Mouse (Mus musculus): ENCODE results near the gene Zbtb46.
A peak's percentile ranks its signal among the peaks of the same experiment; 100 is the strongest.

Gene Zbtb46

DNA sequence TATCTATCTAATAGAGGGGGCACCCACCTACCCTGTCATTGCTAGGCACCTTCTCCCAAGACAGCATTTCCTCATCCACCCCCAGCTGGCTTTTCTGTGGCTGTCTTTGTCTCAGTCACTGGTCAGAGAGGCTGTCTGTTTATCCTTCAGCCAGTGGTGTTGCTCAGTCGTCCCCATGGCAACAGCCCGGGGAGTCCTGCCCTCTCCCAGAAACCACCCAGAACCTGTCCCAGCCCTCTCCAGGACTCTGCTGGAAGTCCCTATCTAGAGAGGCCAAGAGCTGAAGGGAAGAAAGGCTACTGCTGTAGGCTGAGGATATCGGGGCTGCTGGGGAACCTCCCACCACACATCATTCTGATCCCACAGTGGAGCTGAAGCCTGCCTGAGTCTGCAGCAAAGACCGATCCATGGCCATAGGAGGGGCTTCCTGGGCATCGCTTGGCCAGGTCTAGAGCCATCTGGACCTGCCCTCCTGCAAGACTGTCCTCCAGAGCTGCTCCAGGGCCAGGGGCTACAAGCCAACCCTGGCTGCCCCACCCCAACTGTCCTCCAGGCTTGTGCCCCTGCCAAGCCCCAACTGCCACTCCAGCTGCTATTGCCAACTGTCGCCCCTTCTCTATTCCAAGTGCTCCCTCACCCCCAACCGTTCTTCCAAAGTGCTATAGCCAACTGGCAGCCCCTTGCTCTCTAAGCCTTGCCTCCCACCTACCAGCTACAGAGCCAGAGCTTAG, 3.9 kb upstream of the Zbtb46 start:
- DNase-seq, result no peak

DNA sequence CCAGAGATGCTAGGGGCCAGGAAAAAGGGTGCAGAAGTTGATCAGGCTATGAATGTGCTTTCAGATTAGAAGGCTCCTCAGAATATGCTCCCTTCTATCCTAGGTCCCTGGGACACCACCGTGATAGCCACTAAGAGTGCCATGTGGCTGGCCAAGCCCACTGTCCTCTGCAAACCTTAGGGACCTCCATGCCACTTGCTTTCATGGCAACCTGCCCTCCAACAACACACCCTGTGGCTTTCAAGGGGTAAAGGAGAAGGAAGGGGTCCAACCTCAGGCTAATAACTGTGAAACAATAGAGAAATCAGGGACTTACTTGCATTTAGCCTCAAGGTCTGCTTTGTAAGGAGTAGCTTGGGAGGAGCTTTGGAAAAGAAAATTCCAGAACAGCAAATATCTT, 3.4 kb upstream of the Zbtb46 start:
- no peak for DNase-seq

DNA sequence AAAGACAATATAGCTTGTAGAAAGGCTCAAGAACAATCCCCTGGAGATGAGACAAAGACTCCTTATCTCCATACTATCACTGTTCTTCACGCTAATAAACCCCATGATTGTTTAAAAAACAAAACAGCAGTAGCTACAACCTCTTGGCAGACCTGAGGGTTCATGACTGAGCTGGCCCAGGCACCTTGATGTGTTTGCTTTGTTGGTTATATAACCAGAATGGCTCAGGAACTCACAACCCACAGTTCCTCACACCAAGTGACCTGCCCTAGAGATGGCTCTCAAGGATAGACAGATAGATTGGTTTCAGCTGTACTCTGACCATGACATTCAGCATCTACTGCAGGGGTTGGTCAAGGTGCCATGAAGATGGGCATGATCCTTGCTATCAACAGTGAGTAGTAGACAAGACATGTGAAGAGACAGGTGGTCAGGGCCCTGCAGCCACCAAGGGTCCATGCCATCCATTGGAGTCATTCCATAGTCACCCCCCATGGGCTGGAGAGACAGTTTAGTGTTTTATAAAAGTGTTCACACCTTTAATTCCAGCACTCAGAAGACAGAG, 2.4 kb upstream of the Zbtb46 start:
- DNase-seq, result no peak

DNA sequence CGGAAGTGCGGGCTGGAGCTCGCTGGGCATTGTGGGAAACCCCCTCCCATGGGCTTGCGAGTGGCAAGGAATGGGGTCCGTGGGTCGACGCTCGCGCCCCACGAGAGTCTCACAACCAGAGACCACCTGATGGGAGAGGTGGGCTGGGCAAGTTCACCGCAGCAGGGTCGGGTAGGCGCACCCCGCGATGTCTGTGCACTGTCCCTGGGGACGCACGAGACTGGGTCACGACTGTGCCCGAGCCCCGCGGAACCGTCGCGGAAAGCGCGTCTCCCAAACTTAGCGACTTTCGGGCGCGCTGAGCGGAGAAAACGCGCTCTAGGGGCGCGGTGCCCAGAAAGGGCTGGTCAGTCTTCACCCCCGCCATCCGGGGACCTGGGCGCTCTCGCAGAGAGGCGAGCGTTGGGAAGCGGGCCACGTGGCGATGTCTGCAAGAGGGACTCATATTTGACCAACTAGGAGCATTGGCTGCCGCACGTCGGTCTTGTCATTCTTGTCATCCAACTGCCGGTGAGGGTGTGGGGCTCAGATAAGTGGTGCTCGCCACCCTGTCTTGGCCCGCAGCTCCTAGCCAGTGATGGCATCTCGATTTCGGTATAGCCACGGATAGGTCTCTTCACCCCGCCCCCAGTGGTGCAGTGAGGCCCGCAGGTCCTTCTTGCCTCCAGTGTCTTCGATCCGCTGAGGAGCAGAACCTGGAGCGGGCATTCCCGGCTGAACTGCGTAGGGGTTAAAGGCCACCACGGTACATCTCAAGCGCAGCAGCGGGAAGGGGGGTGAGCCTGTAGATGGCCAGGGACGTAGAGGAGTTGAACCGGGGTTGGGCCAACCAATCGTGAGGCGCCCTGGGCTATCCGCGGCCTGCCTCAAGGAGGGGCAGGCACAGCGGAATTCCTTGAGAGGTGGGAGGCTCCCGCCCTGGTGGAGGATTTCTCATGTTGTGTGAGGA, 721 bp upstream of the Zbtb46 start:
- DNase-seq, result peak; percentile 45 to 50

DNA sequence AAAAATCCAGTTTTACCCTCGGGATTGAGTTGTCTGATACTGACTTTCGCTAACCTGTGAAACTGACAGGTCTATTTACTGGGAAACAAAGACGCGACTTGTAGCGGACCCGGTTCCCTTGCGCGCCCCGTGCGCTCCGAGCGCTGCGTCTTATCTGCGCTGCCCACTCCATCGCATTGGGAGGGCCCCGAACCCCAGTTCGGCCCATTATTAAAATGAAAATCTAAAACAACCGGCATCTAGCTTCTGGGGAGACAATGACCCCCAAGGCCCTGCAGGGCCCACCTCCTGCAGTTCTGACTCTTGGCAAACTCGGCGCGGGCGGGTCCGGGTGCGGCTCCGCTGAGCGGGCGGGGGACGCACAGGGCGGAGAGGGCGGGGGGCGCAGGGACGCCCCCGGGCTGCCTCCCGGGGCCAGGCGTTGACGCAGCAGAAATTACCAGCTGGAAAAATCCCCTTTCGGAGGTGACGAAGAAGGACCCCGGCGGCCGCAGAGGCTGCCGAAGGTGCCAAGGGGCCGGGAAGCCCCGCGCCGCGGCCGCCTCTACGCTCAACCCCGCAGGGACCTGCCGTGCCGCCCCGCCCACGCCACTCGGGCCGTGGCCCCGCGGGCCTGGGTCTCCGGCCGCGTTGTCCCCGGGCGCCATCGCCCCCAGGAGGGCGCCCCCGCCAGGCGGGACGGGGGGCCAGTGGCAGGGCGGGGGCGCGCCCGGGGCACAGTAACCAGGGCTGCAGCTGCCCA, 644 bp downstream of the Zbtb46 start:
- peak; percentile 52 to 55 for DNase-seq

DNA sequence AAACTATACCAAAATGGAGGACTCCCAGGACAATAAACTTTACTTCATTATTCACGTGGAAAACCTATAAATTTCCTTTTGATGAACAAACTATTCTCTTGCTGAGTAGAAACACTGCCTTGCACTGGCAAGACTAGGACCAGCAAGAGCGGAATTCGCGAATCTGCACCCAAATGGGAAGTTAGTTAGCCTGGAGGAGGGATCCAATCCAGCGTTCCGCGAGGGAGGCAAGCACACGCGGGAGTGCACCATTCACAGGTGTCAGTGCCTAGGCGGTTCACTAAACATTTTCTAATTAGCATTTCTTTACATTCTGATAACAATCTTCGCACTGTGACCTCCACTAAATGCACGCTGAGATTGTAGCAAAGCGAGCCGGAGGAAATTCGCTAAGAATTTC, 1.4 kb downstream of the Zbtb46 start:
- no peak for DNase-seq

DNA sequence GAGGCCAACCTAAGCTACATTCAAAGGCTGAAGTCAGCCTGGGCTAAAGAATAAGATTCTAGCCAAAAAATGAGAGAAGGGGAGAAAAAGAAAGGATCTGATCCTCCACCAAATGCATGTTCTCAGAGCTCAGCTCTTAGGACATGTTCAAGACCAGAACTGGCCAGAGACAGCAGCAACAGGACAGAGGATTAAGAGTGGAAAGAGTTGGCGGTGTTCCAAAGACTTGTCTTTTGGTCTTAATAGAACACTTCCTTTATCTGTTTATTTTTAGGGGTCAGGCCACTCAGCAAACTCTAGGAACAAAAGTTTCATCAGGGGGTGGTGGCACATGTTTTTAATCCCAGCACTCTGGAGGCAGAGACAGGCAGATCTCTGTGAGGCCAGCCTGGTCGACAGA, 3.3 kb downstream of the Zbtb46 start:
- no peak for DNase-seq

DNA sequence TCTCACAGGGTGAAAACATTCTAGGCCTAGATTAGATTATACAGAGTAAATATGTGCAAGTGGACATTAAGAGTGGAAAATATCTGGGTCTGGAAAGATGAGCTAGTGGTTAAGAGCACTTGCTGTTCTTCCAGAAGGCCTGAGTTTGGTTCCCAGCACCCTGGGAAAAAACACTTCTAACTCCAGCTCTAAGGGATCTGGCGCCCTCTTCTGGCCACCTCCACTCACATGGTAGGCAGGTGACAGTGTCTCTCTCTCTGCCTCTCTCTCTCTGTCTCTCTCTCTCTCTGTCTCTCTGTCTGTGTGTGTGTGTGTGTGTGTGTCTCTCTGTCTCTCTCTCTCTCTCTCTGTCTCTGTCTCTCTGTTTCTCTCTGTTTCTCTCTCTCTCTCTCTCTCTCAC, 6.0 kb downstream of the Zbtb46 start:
- peak; percentile 55 to 56 for DNase-seq

DNA sequence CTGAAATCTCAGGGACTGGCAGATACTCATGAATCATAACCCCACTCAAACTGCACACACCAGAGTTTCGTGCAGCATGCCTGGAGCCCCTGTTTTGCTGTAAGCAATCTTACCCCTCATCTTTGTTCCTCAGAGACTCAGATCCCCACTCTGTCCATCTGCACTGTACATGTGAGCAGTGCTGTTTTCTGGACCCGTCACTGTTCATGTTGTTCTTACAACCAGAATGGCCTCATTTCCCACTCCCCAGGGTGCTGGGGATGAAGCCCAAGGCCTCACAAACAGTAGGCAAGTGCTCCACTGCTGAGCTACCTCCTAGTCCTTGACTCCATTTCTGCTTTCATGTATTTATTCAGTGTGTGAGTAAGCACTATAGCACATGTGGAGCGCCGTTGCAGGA, 7.0 kb downstream of the Zbtb46 start:
- DNase-seq, result no peak

DNA sequence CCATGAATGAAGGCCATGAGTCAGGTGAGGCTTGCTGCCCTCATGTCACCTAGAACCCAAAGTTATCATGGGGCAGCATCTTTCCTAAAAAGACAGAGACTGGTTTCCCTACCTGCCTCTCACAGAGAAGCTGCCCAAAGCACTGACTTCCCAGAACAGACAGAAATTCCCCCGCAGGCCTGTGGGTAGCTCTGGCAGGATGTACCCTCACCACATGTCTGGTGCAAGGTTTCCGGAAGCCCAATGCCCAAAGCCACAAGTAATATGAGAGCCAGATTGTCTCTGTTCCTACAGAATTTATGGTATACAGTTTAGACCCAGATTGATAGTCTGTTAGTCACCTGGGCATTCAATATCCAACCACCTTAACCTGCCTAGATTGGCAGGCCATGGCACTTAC, 16.2 kb downstream of the Zbtb46 start:
- no peak for DNase-seq

DNA sequence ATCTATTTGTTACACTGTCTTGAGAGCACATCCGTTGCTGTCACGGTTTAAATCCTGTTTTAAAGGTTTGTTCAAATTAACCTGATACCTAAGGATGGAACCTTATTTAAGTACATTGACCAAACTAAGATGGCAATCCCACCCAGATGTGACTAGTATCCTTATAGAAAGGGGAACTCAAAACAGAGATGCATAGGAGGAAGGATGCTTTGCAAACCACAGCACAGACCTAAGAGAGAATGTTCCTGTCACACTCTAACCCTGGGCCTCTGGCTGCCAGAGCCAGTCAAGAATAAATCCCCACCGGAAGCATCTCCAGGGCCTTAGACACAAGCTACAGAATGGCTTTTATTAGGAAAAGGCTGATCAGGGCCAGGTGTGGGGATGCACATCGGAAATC, 21.1 kb downstream of the Zbtb46 start:
- DNase-seq, result no peak

DNA sequence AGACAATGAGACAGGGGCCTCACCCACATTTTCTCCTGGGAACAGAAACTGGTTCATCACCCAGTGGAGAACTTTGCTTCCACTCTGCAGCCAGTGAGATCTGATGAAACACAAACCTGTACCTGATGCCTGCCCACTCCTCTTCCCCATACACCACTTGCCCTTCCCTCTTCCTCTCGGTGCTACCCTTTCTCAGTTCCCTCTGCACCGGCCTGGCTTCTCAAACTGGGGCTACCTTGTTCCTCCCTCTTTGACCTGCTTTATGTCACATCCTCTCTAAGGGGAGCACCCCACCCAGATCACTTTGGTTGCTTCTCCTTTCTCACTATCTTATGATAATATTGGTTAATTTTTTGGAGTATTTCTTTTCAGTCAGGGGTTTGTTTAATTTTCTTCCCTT, 23.0 kb downstream of the Zbtb46 start:
- peak; percentile 30 to 44 for DNase-seq

DNA sequence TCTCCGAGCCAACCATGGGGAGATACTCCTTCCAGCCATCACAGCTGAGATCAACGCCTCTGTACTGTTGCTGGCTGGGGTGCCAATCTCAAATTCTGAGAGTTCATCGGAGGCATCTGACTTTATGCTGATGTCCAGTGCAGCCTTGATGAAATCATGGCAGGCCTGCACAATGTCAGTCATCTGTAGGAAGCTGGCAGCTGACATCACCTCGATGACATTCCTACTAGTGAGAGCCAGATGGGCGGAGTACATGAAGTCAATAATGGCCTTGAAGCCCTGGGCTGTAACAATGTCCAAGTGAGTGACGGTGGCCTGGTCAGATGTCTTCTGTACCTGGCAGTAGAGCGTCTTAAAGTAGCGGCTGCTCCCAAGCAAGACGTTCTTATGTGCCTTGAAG, 35.4 kb downstream of the Zbtb46 start:
- DNase-seq, result no peak

DNA sequence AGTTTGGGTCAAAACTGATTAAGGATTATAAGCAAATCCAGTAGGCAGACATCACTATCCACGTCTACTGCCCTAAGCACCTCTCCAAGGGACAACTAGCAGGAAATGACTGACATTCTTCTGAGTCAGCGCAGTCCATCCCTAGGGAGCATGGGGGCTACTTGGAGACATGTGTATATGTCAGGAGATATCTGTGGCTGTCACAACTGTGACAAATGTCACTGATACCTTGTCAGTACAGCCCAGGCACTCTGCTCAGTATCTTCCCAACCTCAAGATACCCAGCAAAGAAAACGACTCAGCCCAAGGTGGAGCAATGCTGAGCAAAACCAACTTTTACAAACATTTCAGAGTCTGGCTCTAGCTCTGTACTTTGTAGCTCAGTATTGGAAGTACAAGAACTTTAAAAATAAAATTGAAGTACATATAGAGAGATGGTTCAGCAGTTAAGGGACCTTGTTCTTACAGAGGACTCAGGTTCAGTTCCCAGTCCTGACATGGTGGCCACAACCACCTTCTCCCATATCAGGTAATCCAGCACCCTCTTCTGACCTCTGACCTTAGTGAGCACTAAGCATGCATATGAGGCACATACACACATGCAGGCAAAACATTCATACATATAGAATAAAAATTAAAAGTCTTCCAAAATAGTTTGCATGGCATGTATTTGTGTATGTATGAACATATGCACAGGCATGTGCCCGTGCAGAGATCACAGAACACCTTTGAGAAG, 38.2 kb downstream of the Zbtb46 start:
- no peak for DNase-seq

DNA sequence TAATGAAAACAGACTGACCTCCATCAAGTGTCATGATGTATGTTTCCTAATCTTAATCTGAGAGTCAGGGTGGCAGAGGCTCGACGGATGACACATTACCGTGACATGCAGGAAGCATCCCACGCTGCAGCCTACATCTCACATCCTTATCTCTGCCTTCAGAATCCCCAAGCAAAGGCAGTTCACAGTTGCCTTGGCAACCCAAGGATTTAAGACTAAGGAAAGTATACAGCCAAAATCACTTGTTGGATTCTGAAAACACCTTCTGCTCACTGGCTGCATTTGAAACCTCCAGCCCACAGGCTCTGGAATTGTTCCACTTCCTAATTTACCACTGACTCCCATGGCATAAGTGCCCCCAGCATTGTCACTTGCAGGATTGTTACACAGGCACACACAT, 38.8 kb downstream of the Zbtb46 start:
- no peak for DNase-seq

DNA sequence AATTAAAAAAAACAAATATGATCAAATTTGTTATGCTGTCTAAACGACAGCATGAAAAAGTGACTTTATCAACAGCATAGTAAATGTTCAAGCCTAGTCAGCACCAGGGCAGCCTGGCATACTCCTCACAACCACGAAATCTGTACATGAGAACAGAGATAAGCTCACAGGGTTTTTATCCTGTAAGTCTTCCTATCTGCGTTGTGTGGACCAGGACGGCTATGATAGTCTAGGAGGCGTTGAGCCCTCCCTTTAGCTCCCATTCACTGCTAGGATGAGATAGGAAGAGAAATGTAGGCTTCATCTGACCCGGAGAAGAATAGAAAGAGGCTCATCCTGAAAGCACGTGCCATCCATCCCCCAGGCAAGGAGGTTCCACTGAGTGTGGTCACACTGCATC, 39.9 kb downstream of the Zbtb46 start:
- no peak for DNase-seq

DNA sequence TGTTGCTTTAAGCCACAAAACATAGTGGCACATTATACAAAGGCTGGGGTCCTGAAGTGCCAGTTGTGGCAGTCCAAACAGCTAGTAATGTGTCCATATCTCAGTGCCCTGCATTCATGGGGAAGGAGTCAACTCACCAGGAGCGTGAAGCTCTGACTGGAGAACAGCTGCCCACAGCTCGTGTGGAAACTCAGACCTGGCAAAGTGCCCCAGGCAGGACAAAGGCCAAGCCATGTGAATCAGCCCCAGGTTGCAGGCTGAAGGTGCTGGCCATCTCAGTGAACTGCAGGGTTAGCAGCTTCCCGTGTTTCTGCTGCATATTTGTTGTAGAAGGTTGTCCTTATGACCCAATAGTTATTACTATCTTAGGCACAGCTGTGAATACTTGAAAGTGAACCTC, 43.3 kb downstream of the Zbtb46 start:
- no peak for DNase-seq

DNA sequence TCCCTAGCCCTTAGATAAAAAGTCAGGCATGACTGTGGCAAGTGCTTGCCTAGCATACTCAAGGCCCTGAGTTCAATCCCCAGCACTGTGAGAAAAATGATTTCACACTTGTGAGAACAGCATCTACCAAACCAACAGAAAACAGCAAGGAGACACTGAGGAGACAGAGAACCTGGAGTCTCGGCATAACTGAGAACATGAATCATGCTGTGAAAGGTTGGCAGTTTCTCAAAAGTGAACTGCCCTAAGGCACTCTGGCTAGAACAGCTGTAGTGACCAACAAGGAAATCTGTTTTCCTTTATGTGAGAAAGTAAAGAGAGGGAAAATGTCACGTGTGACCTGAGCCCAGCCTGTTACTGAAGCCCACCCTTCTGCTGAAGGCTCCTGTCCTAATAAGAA, 46.1 kb downstream of the Zbtb46 start:
- DNase-seq, result no peak

DNA sequence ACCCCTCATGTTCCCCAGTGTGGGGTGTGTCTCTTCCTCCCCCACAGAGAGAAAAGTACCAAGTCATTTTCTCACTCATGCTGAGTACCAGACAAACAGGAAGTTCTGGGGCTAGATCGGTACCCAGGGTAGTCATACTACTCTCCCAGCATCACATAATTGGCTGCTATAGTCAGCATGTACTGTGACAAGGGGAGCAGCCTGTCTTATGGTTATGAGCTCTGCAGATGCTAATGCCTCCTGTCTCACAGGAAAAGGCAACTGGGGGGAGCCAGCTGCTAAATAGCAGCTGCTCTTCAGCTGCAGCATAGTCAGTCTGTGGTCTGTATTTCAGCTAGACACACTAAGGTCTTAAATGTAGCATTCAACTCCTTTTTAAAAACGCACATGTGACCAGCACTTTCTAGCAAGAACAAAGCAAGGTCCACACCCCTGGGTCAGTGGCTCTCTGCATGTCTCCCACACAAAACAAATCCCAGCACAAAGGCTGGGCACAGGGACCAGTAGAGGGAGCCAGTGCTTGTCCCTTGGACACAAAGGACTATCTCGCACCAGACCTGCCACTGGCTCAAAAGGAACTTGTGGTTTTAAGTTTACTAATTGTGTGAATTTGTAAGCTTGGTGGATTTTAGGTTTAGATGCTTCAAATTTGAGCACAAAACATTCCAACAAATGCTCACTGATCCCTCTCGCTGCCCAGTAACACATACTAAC, 48.3 kb downstream of the Zbtb46 start:
- peak; percentile 60 to 69 for DNase-seq

DNA sequence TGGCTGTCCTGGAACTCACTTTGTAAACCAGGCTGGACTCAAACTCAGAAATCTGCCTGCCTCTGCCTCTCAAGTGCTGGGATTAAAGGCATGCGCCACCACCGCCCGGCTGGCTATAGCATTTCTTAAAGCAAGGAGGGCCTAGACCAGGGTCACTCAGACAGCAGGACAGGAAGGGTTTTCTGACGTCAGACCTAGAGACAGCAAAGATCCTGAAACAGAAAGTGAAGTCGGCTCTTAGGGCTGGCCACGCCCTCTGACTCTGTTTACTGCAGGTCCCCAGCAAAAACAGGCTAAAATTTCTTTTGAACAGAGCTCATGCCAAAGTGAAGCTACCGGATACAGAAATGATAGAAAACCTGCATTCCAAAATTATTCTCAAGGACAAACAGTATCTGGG, 49.6 kb downstream of the Zbtb46 start:
- no peak for DNase-seq

DNA sequence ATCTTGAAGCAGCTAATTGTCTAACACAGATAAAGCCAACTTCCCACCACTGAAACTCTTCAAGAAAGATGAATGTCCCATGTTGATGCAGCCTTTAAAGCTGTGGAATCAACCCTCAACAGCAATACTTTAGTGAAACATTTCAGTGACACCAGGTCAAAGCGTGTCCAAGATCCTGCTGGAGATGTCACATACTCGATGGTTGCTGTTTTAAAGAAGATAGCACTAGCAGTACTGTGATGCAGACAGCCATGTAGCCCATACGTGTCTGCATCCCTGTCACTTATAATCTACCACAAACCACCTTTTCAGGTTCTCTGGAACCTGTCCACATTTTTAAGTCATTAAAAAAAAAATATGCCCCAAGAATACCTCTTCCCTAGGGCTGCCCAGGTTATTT, 55.5 kb downstream of the Zbtb46 start:
- DNase-seq, result no peak

DNA sequence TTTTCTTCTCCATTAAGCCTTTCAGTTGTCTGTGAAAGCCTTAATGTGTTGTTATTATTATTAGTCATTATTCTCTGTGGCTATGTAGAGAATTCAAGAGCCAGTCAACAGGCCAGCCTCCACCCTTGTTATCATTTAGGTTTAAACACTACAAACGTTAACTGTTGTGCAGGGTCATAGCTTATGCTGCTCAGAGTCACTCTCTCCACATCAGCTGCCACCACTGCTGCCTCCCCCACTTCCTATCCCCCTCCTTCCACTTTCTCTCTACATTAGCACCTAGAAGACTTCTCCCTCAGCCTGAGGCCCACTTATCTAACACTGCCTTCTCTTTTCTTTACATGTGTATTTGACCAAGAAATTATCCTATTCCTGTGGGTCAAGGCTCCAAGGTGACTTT, 57.7 kb downstream of the Zbtb46 start:
- no peak for DNase-seq

Measured in B cell, adult 2 months (primary cell).